Comparison of ENCODE assay signal across 8 mouse cellular contexts in genomic region chr6:9234802-9235201, GRCm38 (mm10).
A peak's percentile ranks its signal among the peaks of the same experiment; 100 is the strongest.
DNase-seq lines count a peak whose midpoint lies in the region; ATAC-seq and TF ChIP-seq lines count a peak whose summit lies in the region.
"Had no signal": no experiment of that assay in that cellular context is flagged by ENCODE, and none has a peak within 500 bp of the region (broad histone marks: within the 10 kb centered on the region; RNA-seq: fewer than 3 reads in every experiment).

No protein-coding gene starts in this region.

- peak; percentile 10 to 19 for DNase-seq in left cerebral cortex, adult 18-20 months (ENCODE audit: low spot score in 2 of 2)
- no peak for DNase-seq in left cerebral cortex, postnatal 36 days (ENCODE audit: low spot score in 2 of 2)
- DNase-seq in ES-E14 (ENCODE audit: low read depth, low spot score) (peak; percentile 30), ZHBTc4 (ENCODE audit: low read depth, low spot score) (peak; percentile 53)
- DNase-seq in hindbrain, postnatal 0 days (ENCODE audit: low spot score): peak; percentile 31
- DNase-seq in ovary, adult 18-20 months (ENCODE audit: low spot score): no peak

- no peak overlapping the region for H3K4me2 ChIP-seq in hindbrain, postnatal 0 days (ENCODE audit: low read depth, low read length)
- H3K4me2 ChIP-seq in heart, embryonic 12.5 days: no peak overlapping the region

- peak; percentile 56 for TF ChIP-seq CTCF in hindbrain, postnatal 0 days (IDR thresholded peaks at IDR 0.05; ENCODE audit: low read depth)

- intact Hi-C loops in left cerebral cortex, postnatal 36 days (cut with DNase I): loop anchor here (10.0 kb wide), 1 partner anchor 280 kb away; no protein-coding TSS in a partner anchor

- H3K36me3 ChIP-seq in ES-E14 (ENCODE audit: control insufficient read depth, insufficient read depth, low read length, poor library complexity, severe bottlenecking): no peaks in the 10 kb centered on the region
- no peaks in the 10 kb centered on the region for H3K36me3 ChIP-seq in hindbrain, postnatal 0 days (ENCODE audit: insufficient read depth, low read length)
- H3K36me3 ChIP-seq in heart, embryonic 12.5 days: no peaks in the 10 kb centered on the region

- no peak overlapping the region for H3K9ac ChIP-seq in ES-E14 (ENCODE audit: insufficient read depth, low read depth, low read length, poor library complexity, severe bottlenecking)
- no peak overlapping the region for H3K9ac ChIP-seq in hindbrain, postnatal 0 days (replicated peaks; ENCODE audit: low read length)
- H3K9ac ChIP-seq in heart, embryonic 12.5 days: no peak overlapping the region

- H3K9me3 ChIP-seq in ES-E14 (ENCODE audit: control insufficient read depth, insufficient read depth, low read depth, low read length): no peaks in the 10 kb centered on the region
- H3K9me3 ChIP-seq in hindbrain, postnatal 0 days (ENCODE audit: low read length): no peaks in the 10 kb centered on the region
- H3K9me3 ChIP-seq in heart, embryonic 12.5 days (replicated peaks): no peaks in the 10 kb centered on the region
- H3K9me3 ChIP-seq: megakaryocyte, embryonic 14.5 days had no signal

- ATAC-seq in hindbrain, postnatal 0 days: no peak
- ATAC-seq in heart, embryonic 12.5 days (ENCODE audit: insufficient number of reproducible peaks, low FRiP score): no peak

- H3K27ac ChIP-seq in ES-E14 (ENCODE audit: insufficient read depth, low read depth, low read length, poor library complexity, severe bottlenecking): no peak overlapping the region
- no peak overlapping the region for H3K27ac ChIP-seq in hindbrain, postnatal 0 days
- no peak overlapping the region for H3K27ac ChIP-seq in heart, embryonic 12.5 days (ENCODE audit: poor library complexity, severe bottlenecking)

- no peaks in the 10 kb centered on the region for H3K4me1 ChIP-seq in ES-E14 (ENCODE audit: control insufficient read depth in 2 of 2, insufficient read depth in 2 of 2, low read length in 2 of 2, poor library complexity in 1 of 2)
- H3K4me1 ChIP-seq in hindbrain, postnatal 0 days (ENCODE audit: insufficient read depth, low read length): no peaks in the 10 kb centered on the region
- no peaks in the 10 kb centered on the region for H3K4me1 ChIP-seq in heart, embryonic 12.5 days (replicated peaks)
- H3K4me1 ChIP-seq: megakaryocyte, embryonic 14.5 days had no signal

- no peaks in the 10 kb centered on the region for H3K27me3 ChIP-seq in hindbrain, postnatal 0 days (ENCODE audit: insufficient read depth, low read length)
- H3K27me3 ChIP-seq in heart, embryonic 12.5 days (replicated peaks): no peaks in the 10 kb centered on the region
- H3K27me3 ChIP-seq: megakaryocyte, embryonic 14.5 days had no signal

- H3K4me3 ChIP-seq in ES-E14 (ENCODE audit: insufficient read depth in 1 of 2, low read depth in 1 of 2, low read length in 2 of 2, poor library complexity in 1 of 2, severe bottlenecking in 1 of 2): no peak overlapping the region
- H3K4me3 ChIP-seq in hindbrain, postnatal 0 days (ENCODE audit: low read length): no peak overlapping the region
- no peak overlapping the region for H3K4me3 ChIP-seq in heart, embryonic 12.5 days
- H3K4me3 ChIP-seq: megakaryocyte, embryonic 14.5 days had no signal

- in situ Hi-C loops in ES-E14 (cut with MboI; ENCODE audit: low sequenced_read_pairs in 2 of 2, unreplicated experiment in 2 of 2): loop anchor here in 1 of 2 experiments (25.0 kb wide), 1 partner anchor 298 kb away; the partner anchor contains the start of gene Nxph1

TF ChIP-seq in ES-E14, 5 proteins besides CTCF, POLR2A, EP300 and RAD21:
- TF ChIP-seq ZC3H11A (IDR thresholded peaks at IDR 0.05; ENCODE audit: borderline replicate concordance, low read depth, low read length) (peak; percentile 67; the same call in 1 of the 2 replicates), HCFC1 (IDR thresholded peaks at IDR 0.05; ENCODE audit: borderline replicate concordance, insufficient read depth, low read length) (no peak), ZNF384 (IDR thresholded peaks at IDR 0.05; ENCODE audit: low read depth, low read length) (no peak)

Comparison
In these comparisons a context has a peak if more than half of its experiments do, and no peak if none do; other contexts are left out.
1. DNase-seq: peak in left cerebral cortex, adult 18-20 months (2 of 2), ES-E14 (single experiment), ZHBTc4 (single experiment) and hindbrain, postnatal 0 days (single experiment); none in left cerebral cortex, postnatal 36 days (0 of 2) and ovary, adult 18-20 months (single experiment).